Mouse (Mus musculus): Measurements from ENCODE around the gene Igflr1.

Gene Igflr1

DNA sequence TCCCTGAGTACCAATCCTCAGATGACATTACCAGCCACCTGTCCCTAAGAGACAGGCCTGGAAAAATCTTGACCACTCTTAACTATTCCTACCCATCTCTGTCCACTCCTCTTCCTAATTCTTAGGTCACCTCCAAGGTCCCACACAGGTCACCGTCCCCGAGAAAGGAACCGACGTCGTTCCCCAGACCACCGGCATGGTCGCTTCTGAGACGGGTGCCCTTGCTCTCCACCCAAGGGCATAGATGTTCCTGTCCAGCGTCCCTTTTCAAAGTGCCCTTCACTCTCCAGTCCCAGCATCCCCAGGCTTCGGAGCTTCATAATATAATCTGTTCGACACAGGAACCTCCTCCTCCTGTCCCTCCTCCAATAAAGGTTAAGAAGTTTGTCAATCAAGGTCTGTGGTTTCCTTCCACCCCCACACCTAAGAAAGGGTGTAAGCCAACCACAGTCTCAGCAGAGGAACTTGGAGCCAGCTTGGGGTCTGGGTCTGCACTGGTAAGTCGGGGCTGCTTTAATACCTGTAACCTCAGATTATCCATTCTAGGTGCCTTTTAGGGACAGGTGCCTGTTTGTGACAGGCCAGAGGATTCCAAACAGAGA, at the start of gene Igflr1:
Gene Igflr1 (plus strand): TSS at position 458 of the 602 bp plus-strand sequence.
- DNase-seq (ENCODE audit: low read depth, low spot score): no peak

DNA sequence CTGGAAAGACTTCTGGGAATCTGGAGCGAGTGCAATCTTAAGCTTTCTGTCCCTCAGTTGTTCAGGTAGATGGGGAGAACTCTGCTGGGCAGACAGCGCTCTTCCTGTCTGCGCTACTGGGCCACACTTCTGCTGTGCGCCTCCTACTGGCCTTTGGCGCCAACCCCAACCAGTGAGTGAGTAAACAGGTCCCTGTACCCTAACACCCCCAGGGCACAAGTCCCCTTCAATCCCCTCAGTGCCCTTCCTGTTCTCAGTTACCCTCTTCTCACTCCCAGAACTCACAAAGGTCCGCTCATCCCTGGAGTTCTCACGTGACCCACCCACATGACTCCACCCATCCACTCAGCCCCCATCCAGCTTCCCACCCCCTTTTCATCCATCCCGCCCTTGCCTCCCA, 46.9 kb upstream of the Igflr1 start:
- peak; percentile 60 for DNase-seq (ENCODE audit: low read depth, low spot score)

DNA sequence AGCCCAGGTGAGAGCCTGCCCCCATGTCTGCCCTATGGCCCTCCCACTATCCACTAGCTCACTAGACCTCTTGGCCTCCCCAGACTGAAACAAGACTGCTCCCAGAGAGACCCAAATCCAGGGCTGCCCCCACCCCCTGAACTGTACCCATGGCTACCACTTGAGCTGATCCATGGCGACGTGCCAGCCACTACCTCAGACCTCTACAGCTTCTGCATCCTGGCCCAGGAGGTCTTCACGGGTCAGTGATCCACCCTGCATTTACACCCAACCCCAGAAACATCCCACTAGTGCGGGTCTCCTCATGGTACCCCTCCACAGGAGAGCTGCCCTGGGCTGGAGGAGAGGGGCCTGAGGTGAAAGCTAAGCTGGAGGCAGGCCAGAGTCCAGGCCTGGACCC, 44.8 kb upstream of the Igflr1 start:
- no peak for DNase-seq (ENCODE audit: low read depth, low spot score)

DNA sequence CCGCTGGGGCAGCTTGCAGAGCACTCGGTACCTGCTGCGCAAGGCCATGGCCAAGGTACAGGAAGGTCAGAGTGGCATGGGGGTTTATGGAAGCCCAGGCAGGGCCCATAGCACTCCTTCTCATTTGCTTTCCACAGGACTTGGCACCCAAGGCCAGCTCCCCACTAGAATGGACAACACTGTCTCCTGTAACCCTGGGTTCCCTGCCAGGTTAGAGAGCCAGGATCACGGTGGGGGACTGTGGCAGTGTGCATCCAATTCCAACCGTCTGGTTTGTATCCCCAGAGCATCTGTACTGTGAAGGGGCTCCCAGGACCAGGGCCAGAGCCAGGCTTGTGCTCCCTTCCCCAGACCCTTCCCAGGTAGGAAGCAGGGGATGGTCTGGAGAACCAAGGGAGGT, 44.4 kb upstream of the Igflr1 start:
- no peak for DNase-seq (ENCODE audit: low read depth, low spot score)

DNA sequence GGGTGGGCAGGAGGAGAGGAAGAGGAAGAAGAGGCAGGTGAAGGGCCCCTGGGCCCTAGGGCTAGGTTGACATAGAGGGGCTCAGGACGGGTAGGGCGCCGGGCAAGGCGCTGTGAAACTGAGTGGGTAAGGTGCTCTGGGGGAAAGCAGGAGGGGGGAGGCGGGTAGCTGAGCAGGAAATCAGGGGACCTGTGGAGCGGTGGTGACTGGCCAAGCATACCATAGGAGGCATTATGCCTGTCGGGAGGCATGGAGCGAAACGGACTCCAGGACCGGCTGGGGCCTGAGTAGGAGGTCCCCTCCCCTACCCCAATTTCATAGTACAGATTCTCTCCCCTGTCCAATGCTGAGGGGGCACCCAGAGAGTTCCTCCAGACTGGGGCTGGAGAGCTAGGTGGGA, 42.4 kb upstream of the Igflr1 start:
- no peak for DNase-seq (ENCODE audit: low read depth, low spot score)

GRCm38 (mm10) chr7:30524487-30524886, 40.7 kb upstream of the Igflr1 start:
- no peak for DNase-seq (ENCODE audit: low read depth, low spot score)

- DNase-seq (ENCODE audit: low read depth, low spot score): peak; percentile 26
Observed at GRCm38 (mm10) chr7:30525954-30526353, 39.3 kb upstream of the Igflr1 start.

- DNase-seq (ENCODE audit: low read depth, low spot score): no peak
Observed at GRCm38 (mm10) chr7:30526399-30526798, 38.8 kb upstream of the Igflr1 start.

GRCm38 (mm10) chr7:30526981-30527380, 38.2 kb upstream of the Igflr1 start:
- no peak for DNase-seq (ENCODE audit: low read depth, low spot score)

GRCm38 (mm10) chr7:30531291-30531815, 33.9 kb upstream of the Igflr1 start:
- no peak for DNase-seq (ENCODE audit: low read depth, low spot score)

DNA sequence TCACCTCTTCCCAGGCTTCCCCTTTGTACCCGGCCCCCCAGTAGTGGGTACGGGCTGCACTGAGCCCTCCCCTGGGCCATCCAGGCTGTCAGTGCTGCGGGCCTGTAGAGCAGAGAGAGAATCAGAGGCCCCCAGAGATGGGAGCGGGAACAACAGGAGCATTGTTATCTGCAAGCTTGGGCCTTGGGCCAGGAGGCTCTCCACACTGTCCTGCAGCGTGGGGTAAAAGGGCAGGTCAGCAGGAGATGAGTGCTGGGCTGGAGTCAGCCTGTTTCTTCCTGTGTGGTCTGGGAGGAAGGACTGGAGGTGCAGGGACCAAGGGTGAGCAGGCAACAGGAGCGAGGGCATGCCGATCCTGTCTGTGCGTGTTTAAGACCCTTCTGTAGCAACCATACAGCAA, 32.3 kb upstream of the Igflr1 start:
- DNase-seq (ENCODE audit: low read depth, low spot score): no peak

- no peak for DNase-seq (ENCODE audit: low read depth, low spot score)
Observed at GRCm38 (mm10) chr7:30533941-30534632, 31.1 kb upstream of the Igflr1 start.

DNA sequence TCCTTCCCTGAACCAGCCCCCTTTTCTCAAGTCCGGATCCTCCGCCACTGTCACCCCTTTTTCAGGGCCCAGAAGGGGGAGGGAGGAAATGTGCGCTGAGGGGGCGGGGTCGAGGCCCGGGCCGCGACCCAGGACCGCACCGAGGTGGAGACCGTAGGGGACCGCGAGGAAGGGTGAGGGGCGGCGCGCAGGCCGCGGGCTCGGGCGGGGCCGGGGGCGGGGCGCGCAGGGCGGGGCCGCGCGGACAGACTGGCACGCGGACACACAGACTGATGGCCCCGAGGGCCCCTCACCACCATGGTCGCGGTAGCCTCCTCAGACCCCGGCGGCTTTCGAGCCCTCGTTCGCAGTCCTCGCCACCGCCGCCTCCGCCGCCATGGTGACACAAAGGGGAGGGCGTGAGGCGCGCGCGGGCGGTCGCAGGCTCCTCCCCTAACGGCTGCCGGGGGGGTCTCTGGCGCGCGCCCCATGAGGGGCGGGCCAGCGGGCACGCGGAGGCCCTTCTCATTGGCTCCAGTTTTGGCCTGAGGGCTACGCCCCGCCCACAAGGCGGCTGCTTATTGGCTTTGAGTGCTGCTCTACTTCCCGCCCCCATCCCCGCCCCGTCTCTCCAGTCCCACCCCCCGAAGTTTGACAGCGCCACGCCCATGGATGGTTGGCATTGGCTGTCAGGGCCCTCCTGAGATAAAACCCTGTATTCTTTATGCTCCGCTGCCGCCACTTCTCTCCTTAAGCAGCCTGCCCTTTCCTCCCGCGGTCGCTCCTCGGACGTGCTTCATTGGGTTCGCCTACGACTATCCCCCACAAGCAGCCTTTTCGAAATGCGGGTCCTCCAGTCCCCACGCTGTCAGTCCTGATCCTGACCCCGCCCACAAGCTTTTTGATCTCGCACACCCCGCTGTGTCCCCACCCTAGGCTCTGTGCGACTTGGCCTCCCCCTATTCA, 30.3 kb upstream of the Igflr1 start, which contains the start of gene Arhgap33:
Gene Arhgap33 (minus strand): TSS at position 428 of the 945 bp plus-strand sequence.
- peak; percentile 95 for DNase-seq (ENCODE audit: low read depth, low spot score)

GRCm38 (mm10) chr7:30540572-30540971, 24.7 kb upstream of the Igflr1 start:
- DNase-seq (ENCODE audit: low read depth, low spot score): no peak

- DNase-seq (ENCODE audit: low read depth, low spot score): no peak
Observed at GRCm38 (mm10) chr7:30544327-30544726, 20.9 kb upstream of the Igflr1 start.

- no peak for DNase-seq (ENCODE audit: low read depth, low spot score)
Observed at GRCm38 (mm10) chr7:30549880-30550279, 15.3 kb upstream of the Igflr1 start.

DNA sequence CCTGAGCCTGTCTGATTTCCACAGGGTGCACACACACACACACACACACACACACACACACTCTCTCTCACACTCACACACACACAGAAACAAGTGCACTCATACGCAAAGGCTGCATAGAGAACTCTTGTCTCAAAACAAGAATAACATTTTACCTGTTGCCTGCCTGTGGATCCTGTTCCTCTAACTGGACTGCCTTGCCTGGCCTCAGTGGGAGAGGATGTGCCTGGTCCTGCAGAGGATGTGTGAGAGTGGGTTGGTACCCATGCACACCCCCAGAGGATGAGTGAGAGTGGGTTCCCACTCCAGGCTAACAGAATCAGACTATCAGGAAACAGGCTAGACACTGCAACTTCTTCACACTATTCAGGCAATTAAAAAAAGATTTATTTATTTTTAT, 14.6 kb upstream of the Igflr1 start:
- DNase-seq (ENCODE audit: low read depth, low spot score): no peak

- no peak for DNase-seq (ENCODE audit: low read depth, low spot score)
Observed at GRCm38 (mm10) chr7:30551445-30552101, 13.7 kb upstream of the Igflr1 start.

- DNase-seq (ENCODE audit: low read depth, low spot score): peak; percentile 99
Observed at GRCm38 (mm10) chr7:30552102-30553020, 12.9 kb upstream of the Igflr1 start, which contains the start of the genes Hspb6 and Proser3. Gene Hspb6, plus strand, starts transcription at chr7:30552178. Gene Proser3, minus strand, starts transcription at chr7:30552299.

DNA sequence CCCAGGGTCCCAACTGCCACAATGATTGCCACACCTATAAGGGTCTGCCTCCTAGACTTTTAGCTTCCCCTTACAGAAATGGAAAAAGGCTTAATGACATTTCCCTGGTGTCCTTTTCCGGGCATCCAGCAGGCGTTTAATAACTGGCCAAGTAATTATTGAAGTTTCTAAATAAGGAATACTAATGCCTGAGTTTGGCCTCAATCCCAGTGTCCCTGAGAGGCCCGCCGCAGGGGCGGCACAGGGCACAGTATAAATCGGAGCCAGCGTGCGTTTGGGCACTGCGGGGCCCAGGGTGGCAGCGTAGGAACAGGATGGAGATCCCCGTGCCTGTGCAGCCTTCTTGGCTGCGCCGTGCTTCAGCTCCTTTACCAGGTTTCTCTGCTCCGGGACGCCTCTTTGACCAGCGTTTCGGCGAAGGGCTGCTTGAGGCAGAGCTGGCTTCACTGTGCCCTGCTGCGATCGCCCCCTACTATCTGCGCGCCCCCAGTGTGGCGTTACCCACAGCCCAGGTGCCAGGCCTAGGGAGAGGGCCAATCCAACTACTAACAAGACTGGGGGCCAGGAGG, 12.1 kb upstream of the Igflr1 start:
- DNase-seq (ENCODE audit: low read depth, low spot score): no peak

Measured in ES-CJ7 (cell line).